ENCODE assay signal across 9 mouse cellular contexts in the genomic region with DNA sequence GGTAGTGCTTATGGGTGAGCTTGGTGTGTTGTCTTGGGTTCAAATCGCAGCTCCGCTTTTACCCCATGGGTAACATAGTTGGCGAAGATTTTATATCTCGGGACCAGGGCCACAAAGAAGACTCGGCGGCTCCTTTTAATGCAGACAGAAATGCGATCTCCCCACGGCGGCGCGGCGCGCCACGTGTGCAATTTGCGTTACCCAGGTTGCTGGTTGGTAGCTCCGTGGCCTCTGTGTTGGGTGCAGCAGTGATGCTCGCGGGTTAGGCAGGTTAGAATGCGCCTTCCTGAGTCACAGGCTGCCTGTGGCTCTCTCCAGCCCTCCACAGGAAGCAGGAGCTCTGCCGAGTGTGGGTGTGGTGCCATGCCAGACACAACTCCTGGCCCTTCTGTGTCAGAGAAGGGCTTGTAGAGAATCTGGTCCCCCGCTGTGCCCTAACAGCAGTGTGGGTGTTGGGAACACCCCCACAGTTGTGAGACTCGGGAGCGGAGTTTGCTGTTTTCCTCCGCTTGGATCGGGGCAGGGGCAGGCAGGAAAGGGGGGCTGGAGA. TPM values are rescaled to one million over a fixed set of nuclear protein-coding genes. Genes with fewer than 3 reads are reported as not detected.
DNase-seq lines count a peak whose midpoint lies in the region; ATAC-seq lines count a peak whose summit lies in the region.
"Had no signal": no experiment of that assay in that cellular context is flagged by ENCODE, and none has a peak within 500 bp of the region (broad histone marks: within the 10 kb centered on the region; RNA-seq: fewer than 3 reads in every experiment).

No protein-coding gene starts in this region.

- peak overlapping the region; percentile 7; the same call in 1 of the 2 replicates for H3K9ac ChIP-seq in heart, embryonic 15.5 days
- H3K9ac ChIP-seq in hindbrain, embryonic 15.5 days = no peak overlapping the region; the same call in 1 of the 2 replicates
- H3K9ac ChIP-seq in midbrain, embryonic 16.5 days (ENCODE audit: low read depth, low read length) = peak overlapping the region; percentile 42; the same call in 1 of the 2 replicates

- H3K27me3 ChIP-seq in heart, embryonic 15.5 days = peaks cover 35% of the 10 kb centered on the region
- peaks cover 37% of the 10 kb centered on the region for H3K27me3 ChIP-seq in hindbrain, embryonic 15.5 days
- peaks cover 24% of the 10 kb centered on the region for H3K27me3 ChIP-seq in midbrain, embryonic 16.5 days (ENCODE audit: control insufficient read depth, insufficient read depth, low read depth, low read length)

- H3K4me1 ChIP-seq in heart, embryonic 15.5 days (replicated peaks) = peaks cover 33% of the 10 kb centered on the region
- peaks cover 28% of the 10 kb centered on the region for H3K4me1 ChIP-seq in hindbrain, embryonic 15.5 days (replicated peaks)
- H3K4me1 ChIP-seq in midbrain, embryonic 16.5 days (ENCODE audit: control insufficient read depth, insufficient read depth, low read length) = peaks cover 18% of the 10 kb centered on the region

- H3K4me2 ChIP-seq in heart, embryonic 15.5 days = peak overlapping the region; percentile 65
- H3K4me2 ChIP-seq in hindbrain, embryonic 15.5 days = peak overlapping the region; percentile 75
- peak overlapping the region; percentile 86 for H3K4me2 ChIP-seq in midbrain, embryonic 16.5 days (ENCODE audit: low read length)

- DNase-seq in heart, postnatal 14 days = no peak
- peak; percentile 66 for DNase-seq in brain, adult 2 months (ENCODE audit: low read depth, low spot score)
- no peak for DNase-seq in cerebellum, adult 18-20 months
- DNase-seq in spleen, postnatal 10 days (ENCODE audit: low spot score in 2 of 2) = no peak

- no peak overlapping the region for H3K27ac ChIP-seq in heart, embryonic 15.5 days
- H3K27ac ChIP-seq in hindbrain, embryonic 15.5 days (replicated peaks) = no peak overlapping the region
- no peak overlapping the region for H3K27ac ChIP-seq in midbrain, embryonic 16.5 days (ENCODE audit: low read length)

- peaks cover 5% of the 10 kb centered on the region; the same call in 1 of the 2 replicates for H3K9me3 ChIP-seq in heart, embryonic 15.5 days (replicated peaks)
- no peaks in the 10 kb centered on the region for H3K9me3 ChIP-seq in hindbrain, embryonic 15.5 days
- no peaks in the 10 kb centered on the region for H3K9me3 ChIP-seq in midbrain, embryonic 16.5 days (replicated peaks; ENCODE audit: control insufficient read depth, low read length, poor library complexity, severe bottlenecking)

- intact Hi-C loops in heart, postnatal 14 days (cut with DNase I) = loop anchor here (5.0 kb wide), 1 partner anchor 46 kb away; no protein-coding TSS in a partner anchor

- peak overlapping the region; percentile 42 for H3K4me3 ChIP-seq in heart, embryonic 15.5 days
- peak overlapping the region; percentile 36 for H3K4me3 ChIP-seq in hindbrain, embryonic 15.5 days
- peak overlapping the region; percentile 37 for H3K4me3 ChIP-seq in midbrain, embryonic 16.5 days (ENCODE audit: low read depth, low read length)

- no peak for ATAC-seq in heart, embryonic 15.5 days (replicated peaks; ENCODE audit: insufficient number of reproducible peaks, insufficient read depth, low FRiP score, low read depth)
- no peak for ATAC-seq in hindbrain, embryonic 15.5 days (ENCODE audit: low FRiP score, low read depth)
- ATAC-seq in midbrain, embryonic 16.5 days = no peak
- no peak for ATAC-seq in cerebellum, adult (ENCODE audit: insufficient number of reproducible peaks, low FRiP score, low TSS enrichment)

- no peaks in the 10 kb centered on the region for H3K36me3 ChIP-seq in heart, embryonic 15.5 days
- no peaks in the 10 kb centered on the region for H3K36me3 ChIP-seq in hindbrain, embryonic 15.5 days
- no peaks in the 10 kb centered on the region for H3K36me3 ChIP-seq in midbrain, embryonic 16.5 days (ENCODE audit: control insufficient read depth, insufficient read depth, low read length)

- 8% methylated on average over 25 of the region's 25 CpGs for WGBS in heart, embryonic 15.5 days
- 8% methylated on average over 25 of the region's 25 CpGs for WGBS in hindbrain, embryonic 15.5 days
- 7% methylated on average over 25 of the region's 25 CpGs for WGBS in midbrain, embryonic 16.5 days

RNA-seq across cellular contexts. Expression of a gene that starts 0.8 kb away (rescaled TPM):
- polyA plus RNA-seq in heart, embryonic 15.5 days (2015; fragmentation: Nextera tagmentation; extraction: Ambion mirVana) = 0.77 and 1.6 TPM in 2 replicates
- total RNA-seq in heart, postnatal 14 days (2021) = 1 to 10 TPM; 1.6 TPM
- polyA plus RNA-seq in hindbrain, embryonic 15.5 days (2015; fragmentation: Nextera tagmentation; extraction: Ambion mirVana) = 2.1 TPM in 2 replicates
- polyA plus RNA-seq in midbrain, embryonic 16.5 days (2015; fragmentation: Nextera tagmentation; extraction: Ambion mirVana) = 1.6 and 2.4 TPM in 2 replicates
- total RNA-seq: MEL had no signal

RNA-seq across cellular contexts. Expression of a gene that starts 39.1 kb away (rescaled TPM):
- polyA plus RNA-seq in heart, embryonic 15.5 days (2015; fragmentation: Nextera tagmentation; extraction: Ambion mirVana) = 0.30 TPM in 1 of 2 replicates, not detected in the other
- total RNA-seq in heart, postnatal 14 days (2021) = not detected
- polyA plus RNA-seq in hindbrain, embryonic 15.5 days (2015; fragmentation: Nextera tagmentation; extraction: Ambion mirVana) = 0.39 and 0.42 TPM in 2 replicates
- polyA plus RNA-seq in midbrain, embryonic 16.5 days (2015; fragmentation: Nextera tagmentation; extraction: Ambion mirVana) = 0.14 TPM in 1 of 2 replicates, not detected in the other
- total RNA-seq: MEL had no signal
